Mouse (Mus musculus) naive thymus-derived CD4-positive, alpha-beta T cell, adult 2 months (primary cell): Measurements from ENCODE around the gene Ramp2.
A peak's percentile ranks its signal among the peaks of the same experiment; 100 is the strongest.

Experiments used
- DNase-seq: peaks from one replicate; pipeline ENCODE4 v3.0.0-alpha.2; 2011; ENCODE audit warnings: low read depth

Ramp2 gene

GRCm38 (mm10) chr11:101235429-101235828 is 10.4 kb upstream of the Ramp2 start:
- DNase-seq: no peak

- no peak for DNase-seq
These were observed 9.0 kb upstream of the Ramp2 start for GRCm38 (mm10) chr11:101236782-101237181.

GRCm38 (mm10) chr11:101238071-101238647 is 7.7 kb upstream of the Ramp2 start:
- DNase-seq: no peak

GRCm38 (mm10) chr11:101245071-101245470 is 757 bp upstream of the Ramp2 start:
- no peak for DNase-seq

GRCm38 (mm10) chr11:101246702-101247012 is 829 bp downstream of the Ramp2 start:
- no peak for DNase-seq

GRCm38 (mm10) chr11:101247521-101248030 is 1.7 kb downstream of the Ramp2 start:
- no peak for DNase-seq

- peak; percentile 80 for DNase-seq
These were observed 2.6 kb downstream of the Ramp2 start for GRCm38 (mm10) chr11:101248258-101248994.

GRCm38 (mm10) chr11:101251031-101251430 is 5.2 kb downstream of the Ramp2 start:
- DNase-seq: no peak

GRCm38 (mm10) chr11:101252941-101253340 is 7.1 kb downstream of the Ramp2 start:
- peak; percentile 65 for DNase-seq

- DNase-seq: peak; percentile 89
These were observed 8.0 kb downstream of the Ramp2 start, which contains the start of gene Vps25 for GRCm38 (mm10) chr11:101253613-101254389. Vps25 (plus strand) TSS chr11:101253707.

GRCm38 (mm10) chr11:101255826-101256775 is 10.3 kb downstream of the Ramp2 start:
- no peak for DNase-seq

GRCm38 (mm10) chr11:101259261-101259712 is 13.5 kb downstream of the Ramp2 start:
- DNase-seq: no peak

- peak; percentile 29 for DNase-seq
These were observed 14.4 kb downstream of the Ramp2 start, which contains the start of gene Wnk4 for GRCm38 (mm10) chr11:101259948-101260825. Wnk4 (plus strand) TSS chr11:101260567.

- peak; percentile 39 for DNase-seq
These were observed 15.1 kb downstream of the Ramp2 start for GRCm38 (mm10) chr11:101260826-101261380.

GRCm38 (mm10) chr11:101262272-101262967 is 16.6 kb downstream of the Ramp2 start:
- peak; percentile 24 for DNase-seq

GRCm38 (mm10) chr11:101263138-101263988 is 17.5 kb downstream of the Ramp2 start:
- no peak for DNase-seq

GRCm38 (mm10) chr11:101263989-101264280 is 18.1 kb downstream of the Ramp2 start:
- DNase-seq: no peak

GRCm38 (mm10) chr11:101264954-101265471 is 19.2 kb downstream of the Ramp2 start:
- no peak for DNase-seq
